Mouse (Mus musculus) frontal cortex, postnatal 10 days (tissue): ENCODE data around the gene Slit1.

Source experiments
- DNase-seq, 2 experiments: peaks; one replicate each; pipeline ENCODE4 v3.0.0; 2022; ENCODE audit warnings: low spot score in 2 of 2, mixed read lengths in 1 of 2

The Slit1 gene

GRCm38 (mm10) chr19:41724831-41725470 is 18.5 kb downstream of the Slit1 start:
- DNase-seq: no peak

- no peak for DNase-seq
Observed at GRCm38 (mm10) chr19:41723337-41723736, 20.1 kb downstream of the Slit1 start.

GRCm38 (mm10) chr19:41719436-41719835 is 24.0 kb downstream of the Slit1 start:
- no peak for DNase-seq

GRCm38 (mm10) chr19:41716233-41717218 is 26.9 kb downstream of the Slit1 start:
- no peak for DNase-seq

GRCm38 (mm10) chr19:41714431-41714917 is 29.0 kb downstream of the Slit1 start:
- DNase-seq: no peak

DNA sequence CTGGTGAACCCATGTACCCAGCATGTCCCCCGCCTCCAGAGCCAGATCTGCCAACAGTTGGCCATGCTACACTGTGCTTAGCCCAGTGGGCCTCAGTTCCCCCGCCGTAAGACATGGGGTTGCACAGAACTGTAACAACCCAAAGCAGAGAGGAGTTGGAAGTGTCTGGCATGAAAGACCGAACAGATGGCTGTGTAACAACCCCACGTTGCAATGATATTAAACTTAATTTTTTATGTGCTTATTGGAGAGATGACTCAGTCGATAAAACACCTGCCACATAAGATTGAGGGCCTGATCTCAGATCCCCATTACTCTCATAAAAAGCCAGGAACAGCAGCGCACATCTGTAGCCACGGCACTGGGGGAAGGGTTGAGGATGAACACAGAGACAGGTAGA is 30.6 kb downstream of the Slit1 start:
- no peak for DNase-seq

- no peak for DNase-seq
Observed at GRCm38 (mm10) chr19:41711665-41712064, 31.8 kb downstream of the Slit1 start.

GRCm38 (mm10) chr19:41709497-41710165 is 33.8 kb downstream of the Slit1 start:
- no peak for DNase-seq

GRCm38 (mm10) chr19:41707850-41708249 is 35.6 kb downstream of the Slit1 start:
- DNase-seq: no peak

DNA sequence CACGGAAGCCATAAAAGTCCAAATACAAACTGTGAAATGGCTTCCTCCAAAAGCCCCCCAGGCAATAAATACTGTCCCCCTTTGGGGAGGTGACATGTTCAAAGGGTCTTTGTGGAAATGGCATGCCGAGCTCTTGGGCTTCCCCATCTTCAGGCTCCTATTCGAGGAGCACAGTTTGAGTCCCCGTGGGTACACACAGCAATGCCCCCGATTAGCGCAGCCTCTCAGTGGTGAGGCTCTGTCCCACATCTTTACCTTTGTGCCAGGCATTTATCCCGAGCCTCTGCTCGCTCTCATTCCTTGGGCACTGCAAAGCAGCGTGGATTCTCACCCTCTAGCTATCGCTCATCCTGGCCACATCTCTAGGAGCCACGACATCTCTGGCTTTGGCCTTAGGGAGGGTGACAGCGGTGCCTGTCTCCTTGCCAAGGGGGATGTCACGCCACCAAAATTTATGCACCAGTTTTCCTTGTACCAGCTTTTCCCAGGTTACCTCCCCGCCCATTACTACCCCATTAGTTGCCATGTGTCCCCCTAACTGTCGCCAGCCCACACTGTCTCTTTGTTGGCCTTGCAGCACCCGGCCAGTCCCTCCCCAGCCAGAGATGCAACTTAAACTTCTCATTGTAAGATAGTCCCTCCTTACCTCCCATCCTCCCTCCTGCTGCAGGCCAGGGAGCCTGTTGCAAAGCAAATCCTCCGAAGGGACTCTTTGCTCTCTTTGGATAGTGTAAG is 37.2 kb downstream of the Slit1 start:
- no peak for DNase-seq

DNA sequence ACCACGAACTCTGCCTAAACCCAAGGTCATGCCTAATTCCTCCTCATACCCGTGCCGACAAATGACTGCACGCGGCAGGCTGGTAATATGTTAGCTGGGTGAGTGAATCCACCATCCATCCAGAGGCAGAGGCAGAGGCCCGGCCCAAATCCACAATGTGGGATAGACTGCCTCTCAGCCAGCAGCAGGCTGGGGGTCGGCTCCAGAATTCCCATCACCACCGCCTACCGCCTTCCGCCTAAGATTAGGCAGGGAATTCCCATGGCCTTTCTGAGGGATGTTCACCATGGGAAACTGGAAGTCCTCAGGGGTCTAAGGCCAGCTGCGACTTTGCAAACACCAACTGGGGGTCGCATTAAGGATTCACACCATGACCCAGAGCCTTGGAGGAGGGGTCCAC is 38.0 kb downstream of the Slit1 start:
- no peak for DNase-seq

DNA sequence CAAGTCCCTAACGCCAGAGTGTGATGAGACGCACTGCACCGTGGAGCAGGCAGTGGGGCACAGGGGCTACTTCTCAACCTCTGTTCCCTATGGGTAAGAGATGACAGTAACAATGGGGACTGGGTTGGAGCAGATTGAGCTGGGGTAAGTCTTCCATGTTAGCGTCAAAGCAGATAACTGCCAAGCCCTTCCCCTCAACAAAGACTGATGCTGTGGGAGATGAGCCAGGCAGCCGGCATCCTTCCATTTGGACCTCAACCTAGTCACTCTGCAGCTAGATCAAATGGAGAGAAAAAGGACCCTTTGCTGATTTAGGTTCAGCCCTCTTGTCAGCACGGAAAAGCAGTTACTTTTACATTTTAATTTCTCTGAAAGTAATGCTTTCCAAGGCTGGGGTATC is 40.8 kb downstream of the Slit1 start:
- DNase-seq: no peak

- DNase-seq: no peak
Observed at GRCm38 (mm10) chr19:41698857-41699424, 44.5 kb downstream of the Slit1 start.

GRCm38 (mm10) chr19:41697807-41698515 is 45.5 kb downstream of the Slit1 start:
- DNase-seq: no peak

DNA sequence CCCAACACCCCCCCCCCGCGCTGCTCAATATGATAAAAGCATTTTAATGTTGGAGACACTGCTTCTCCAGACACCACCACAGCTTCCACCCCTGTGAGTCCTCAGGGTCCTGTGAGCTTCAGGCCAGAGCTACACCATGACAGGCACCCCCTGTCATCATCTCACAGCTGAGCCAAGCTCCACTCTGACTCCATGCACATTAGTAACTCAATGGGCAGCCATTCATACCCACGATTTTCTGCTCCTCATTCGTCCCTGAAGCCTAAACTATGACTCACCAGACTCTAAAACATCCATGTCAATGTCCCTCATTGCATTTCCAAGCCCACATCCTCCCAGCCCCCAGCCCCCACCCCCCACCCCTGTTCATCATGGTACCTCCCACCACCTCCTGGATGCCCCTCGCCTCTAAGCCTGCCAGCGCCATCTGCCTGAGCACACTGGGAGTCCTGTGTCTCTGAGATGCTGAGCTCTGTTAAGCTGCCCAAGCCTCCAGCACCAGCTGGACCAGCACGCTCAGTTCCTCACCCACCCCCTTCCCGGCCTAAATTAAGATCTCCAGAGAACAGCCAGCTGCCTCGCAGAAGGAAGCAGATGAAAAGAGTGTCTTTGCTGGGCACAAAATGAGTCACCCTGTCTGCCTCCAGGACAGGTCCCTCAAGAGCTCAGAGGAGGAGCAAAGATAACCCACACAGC is 46.2 kb downstream of the Slit1 start:
- DNase-seq: peak; percentile 74 to 89

DNA sequence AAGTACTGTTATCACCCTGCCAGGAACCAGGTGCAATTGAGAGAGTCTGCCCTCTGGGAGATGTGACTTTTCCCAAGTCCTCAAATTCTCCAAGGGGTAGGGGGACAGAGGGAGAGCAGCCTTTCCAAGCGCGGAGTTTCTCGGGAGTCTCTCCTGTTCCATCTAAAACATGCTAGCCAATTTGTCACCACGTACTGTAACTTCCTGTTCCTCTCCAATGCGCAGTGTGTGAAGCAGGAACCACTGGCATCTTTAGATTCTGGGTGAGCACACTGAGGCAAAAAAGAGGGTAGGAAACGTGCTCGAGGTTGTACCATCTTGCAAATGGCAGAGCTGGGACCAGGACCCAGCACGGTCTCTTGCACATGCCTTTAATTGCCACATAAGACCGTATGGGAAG is 47.0 kb downstream of the Slit1 start:
- no peak for DNase-seq

DNA sequence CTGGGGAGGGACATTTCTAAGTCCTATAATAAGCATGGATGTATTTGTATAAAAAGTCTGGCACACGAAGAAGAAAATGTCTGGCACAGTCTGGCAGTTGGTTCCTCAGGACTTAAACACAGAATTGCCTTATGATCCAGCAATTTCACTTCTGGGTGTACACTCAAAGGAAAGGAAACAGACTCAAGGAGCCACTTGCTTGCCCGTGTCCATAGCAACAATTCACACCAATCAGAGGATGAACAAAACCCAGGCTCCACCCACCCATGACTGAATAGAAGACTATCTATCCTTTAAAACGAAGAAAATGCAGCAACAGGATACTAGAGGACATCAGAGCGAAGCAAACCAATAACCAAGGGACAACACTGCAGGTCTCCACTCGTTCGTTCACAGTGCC is 48.4 kb downstream of the Slit1 start:
- peak in 1 of 2 experiments; percentile 58 for DNase-seq

GRCm38 (mm10) chr19:41694610-41695009 is 48.9 kb downstream of the Slit1 start:
- no peak for DNase-seq

DNA sequence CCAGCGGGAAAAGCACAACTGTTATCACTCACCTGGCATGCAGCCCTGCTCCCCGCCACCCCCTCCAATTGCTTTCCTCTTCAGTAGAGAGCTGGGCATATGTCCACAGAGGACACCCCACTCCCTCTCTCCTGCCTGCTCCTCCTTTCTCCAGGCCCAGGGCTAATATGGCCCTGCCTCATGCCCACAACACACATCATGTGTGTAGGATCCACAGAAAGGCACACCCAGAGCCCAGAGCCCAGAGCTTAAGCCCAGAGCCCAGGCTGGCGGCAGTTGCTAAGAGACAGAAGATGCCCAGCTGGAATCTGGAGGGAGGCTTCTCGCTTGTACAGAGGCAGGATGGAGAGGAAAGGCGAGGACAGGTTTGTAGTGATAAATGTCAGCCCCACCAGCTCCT is 49.7 kb downstream of the Slit1 start:
- no peak for DNase-seq

DNA sequence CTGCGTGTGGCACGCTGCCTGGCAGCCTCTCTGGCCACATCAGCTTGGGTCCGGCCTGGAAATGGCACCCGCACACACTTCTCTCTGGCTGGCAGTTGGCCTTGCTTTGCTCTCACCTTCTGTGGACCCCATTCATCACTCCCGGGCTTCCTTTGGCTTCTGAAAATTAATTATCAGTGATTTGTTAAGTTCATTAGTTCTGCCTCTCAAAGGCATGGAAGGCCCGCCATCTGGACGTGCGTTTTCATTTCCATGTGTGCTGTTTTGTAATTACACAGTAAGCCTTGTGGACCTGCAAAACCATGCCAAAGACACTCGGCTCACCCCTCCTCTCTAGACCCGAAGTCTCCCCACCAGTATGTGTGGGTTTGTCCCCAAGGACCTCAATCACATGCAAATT is 53.4 kb downstream of the Slit1 start:
- no peak for DNase-seq
